Mouse (Mus musculus): ENCODE measurements around the gene Pdpk1.
"Not testable (repeated sequence)": the region's sequence is repeated elsewhere in the genome, so short reads cannot be mapped to it uniquely, and the experiment has no call there.

Gene Pdpk1

DNA sequence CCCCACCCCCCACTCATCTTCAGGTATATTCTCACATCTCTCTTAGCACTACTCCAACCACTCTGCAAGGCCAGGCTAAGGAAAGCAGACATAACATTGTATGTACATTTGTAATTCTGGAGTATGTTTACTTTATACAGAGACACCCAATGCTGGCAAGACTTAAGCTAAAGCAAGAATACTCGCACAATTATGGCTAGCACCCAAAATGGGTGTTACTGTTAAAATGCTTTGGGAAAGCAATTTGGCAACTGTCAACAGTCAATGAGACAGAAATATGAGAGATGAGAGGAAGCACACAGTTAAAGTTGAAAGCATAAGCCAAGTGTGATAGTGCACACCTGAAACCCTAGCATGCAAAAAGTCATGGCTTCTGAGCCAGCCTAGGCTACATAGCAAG, 39.5 kb downstream of the Pdpk1 start:
- no peak for DNase-seq

DNA sequence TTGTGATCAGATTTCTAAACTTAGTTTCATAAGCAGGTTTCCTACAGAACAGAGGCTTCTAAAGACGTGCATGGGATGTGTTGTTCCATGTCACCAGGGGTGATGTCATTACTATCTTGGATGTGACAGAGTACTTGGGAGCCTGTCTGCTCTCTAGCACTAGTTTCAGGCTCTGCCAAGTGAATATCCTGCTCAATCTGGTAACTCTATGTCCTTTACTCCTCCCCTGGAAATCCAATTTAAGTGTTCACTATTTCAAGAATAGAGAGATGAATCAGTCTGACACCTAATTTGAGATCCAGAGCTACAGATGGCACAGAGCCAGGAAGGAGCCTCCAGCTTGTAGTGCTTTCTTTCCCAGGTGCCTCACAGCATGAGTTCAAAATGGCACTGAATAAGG, 41.8 kb downstream of the Pdpk1 start:
- DNase-seq = no peak

DNA sequence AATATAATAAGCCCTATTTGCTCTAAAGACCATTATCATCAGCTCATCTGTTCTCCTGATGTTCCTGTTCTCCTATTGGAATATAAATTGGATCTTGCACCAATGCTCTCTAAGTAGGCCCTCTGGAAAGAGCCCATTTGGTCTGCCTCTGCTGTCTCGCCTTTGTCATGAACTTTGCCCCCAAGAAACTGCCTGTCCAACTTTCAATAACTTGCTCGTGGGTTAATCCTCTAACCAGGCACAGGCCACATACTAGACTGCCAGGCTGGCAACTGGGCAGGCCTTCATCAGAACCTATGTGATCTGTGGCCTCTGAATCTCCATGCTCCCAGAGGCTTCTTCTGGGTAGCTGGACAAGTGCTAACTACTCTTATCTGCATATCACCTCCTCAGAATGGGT, 45.6 kb downstream of the Pdpk1 start:
- no peak for DNase-seq

DNA sequence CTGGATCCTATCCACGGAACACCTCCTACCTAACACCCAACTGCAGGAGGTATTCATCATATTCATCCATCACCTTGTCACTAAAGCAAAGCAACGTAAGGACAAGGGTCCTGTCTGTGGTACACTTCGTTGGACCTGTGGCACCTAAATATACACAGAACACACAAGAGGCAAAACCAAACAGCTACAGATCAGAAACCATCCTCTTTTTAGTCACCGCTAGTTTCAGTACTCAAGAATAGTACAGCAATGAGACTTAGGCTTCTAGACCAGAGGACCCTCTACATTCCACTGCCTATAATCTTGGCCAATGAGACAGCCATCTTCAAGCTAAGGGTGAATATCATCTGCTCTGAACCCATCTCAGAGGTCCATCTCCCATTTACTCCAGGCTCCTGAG, 52.4 kb downstream of the Pdpk1 start:
- no peak for DNase-seq

DNA sequence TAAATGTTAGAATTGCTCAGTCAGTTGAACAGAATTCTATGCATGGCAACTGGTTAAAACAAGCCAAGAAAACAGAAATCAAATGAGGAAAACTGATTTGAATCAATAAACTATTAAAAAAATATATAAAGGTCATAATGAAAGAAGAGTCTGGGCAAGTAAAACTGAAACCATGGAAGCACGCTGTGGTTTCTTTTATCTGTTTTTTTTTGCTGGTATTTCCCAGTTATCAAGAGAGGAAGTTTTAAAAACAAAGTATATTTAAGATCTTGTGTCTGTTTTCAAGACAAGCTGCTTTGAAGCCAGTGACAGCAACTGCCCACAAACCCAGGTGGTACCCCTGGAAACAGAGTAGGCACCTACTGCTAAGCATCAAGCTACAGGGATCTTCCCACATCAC, 60.1 kb downstream of the Pdpk1 start:
- no peak for DNase-seq

DNA sequence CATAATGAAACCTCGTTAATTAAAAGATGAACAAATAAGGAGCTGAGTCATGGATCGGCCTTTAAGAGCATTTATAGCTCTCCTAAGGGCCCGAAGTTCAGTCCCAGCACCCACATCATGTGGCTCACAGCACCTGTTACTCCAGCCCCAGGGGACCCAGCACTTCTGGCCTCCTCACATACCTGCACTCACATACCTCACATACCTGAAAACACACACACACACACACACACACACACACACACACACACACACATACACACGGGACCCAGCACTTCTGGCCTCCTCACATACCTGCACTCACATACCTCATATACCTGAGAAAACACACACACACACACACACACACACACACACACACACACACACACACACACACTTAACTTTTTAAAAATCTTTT, 64.3 kb downstream of the Pdpk1 start:
- not testable (repeated sequence) for DNase-seq

DNA sequence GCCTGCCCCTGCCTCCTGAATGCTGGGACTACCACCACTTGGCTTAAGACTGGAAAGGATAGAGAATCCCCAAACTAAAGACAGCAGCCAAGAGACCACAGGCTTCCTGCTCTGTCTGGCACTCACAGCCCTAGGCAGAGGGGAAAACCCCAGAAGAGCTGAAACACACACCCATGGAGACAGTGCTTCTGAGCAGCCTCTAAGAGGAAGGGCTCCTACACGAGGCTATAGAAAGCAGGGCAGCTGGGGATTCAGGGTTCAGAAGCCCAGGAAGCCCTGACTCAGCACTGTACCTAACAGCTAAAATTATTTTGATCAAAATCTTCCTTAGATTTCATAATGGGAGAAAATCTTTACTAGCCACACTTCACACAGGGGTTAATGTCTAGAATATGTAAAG, 66.1 kb downstream of the Pdpk1 start:
- no peak for DNase-seq

DNA sequence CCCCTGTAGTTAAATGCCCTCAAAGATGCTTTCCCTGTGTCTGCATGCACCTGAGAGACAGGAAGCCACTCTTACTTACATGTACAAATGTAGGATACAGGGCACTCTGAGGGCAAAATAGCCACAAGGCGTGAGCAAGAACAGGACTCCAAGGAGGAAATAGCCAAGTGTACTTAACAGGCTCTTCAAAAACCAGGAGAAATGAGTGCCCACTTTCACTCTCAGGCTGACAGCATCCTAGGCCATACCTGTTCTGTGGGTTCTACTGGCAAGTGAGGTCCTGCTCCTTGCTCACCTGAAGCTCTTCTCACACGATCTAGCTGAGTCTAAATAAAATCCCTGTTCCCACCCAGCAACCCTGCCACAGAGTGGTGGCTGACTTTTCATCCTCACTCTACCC, 73.6 kb downstream of the Pdpk1 start:
- DNase-seq = no peak

DNA sequence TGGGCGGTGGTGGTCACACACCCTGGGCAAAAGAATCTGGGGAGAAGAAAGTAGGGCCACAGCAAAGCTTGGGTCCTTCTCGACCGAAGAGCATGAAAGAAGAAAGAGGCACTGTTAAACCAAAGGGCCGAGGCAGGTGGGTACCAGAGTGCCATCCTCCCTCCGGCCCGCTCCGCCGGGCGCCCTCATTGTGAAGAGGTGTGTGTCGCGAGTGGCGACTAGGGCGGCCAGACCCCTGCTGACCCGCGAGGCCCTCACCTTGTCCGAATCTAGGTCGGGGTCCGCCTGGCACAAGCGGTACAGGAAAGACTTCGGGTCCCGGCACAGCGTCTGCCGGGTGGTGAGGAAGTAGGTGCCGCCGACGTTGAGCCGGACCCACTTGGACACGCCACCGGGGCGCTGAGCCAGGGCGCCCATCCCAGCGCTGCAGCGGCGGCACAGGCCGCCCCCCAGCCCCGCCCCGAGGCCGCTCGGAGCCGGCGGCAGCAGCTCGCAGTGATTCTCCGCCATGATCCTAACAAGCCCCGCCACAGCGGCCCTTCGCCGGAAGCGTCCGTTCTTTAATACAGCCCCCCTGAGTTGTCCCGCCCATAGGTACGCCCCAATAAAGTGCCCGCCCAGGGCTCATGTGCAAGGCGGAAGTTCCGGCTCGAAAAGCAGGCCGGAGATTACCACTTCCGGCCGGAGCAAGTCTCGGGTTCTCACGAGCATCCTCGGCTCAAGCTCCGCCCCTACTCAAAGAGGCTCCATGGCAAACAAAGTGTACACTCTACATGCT, 77.6 kb downstream of the Pdpk1 start, which contains the start of gene Kctd5:
Gene Kctd5 (minus strand): TSS at position 567 of the 778 bp plus-strand sequence.
- DNase-seq = peak; percentile 94

DNA sequence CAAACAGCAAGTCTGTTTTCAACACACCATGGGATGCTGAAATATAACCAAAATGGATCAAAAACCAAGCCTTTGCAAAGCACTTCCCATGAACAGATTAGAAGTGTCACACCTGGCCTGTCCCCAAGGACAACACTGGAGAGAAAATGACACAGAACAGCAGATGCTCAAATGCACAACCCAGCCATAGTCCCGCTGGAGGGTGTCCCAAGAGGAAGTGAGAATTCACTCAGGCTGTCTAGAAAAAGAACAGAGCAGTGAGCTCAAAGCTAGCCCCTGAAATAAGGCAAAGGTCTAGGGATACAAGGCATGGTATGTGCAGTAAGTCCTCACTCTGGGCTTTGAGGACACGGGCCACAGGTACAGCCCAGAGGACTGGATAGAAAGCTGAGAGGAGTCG, 81.2 kb downstream of the Pdpk1 start:
- no peak for DNase-seq

DNA sequence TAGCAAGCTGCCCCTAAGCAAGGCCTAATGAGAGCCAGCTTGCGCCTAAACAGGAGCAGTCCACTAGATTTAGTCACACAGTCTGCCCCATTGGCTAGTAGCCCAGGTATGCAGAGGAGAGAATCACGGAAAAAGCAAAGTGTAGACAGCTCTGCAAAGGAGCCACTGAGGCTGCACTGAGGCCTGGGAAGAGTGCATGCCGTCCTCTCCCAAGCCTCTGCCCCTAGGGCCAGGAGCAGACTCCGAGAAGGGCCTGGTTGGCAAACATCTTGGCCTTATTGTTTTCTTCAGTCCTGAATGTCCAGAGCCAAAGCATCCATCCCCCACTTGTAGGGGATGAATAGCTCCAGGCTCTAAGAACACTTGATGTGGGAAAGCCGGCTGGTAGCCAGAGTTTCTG, 82.5 kb downstream of the Pdpk1 start:
- DNase-seq = no peak

DNA sequence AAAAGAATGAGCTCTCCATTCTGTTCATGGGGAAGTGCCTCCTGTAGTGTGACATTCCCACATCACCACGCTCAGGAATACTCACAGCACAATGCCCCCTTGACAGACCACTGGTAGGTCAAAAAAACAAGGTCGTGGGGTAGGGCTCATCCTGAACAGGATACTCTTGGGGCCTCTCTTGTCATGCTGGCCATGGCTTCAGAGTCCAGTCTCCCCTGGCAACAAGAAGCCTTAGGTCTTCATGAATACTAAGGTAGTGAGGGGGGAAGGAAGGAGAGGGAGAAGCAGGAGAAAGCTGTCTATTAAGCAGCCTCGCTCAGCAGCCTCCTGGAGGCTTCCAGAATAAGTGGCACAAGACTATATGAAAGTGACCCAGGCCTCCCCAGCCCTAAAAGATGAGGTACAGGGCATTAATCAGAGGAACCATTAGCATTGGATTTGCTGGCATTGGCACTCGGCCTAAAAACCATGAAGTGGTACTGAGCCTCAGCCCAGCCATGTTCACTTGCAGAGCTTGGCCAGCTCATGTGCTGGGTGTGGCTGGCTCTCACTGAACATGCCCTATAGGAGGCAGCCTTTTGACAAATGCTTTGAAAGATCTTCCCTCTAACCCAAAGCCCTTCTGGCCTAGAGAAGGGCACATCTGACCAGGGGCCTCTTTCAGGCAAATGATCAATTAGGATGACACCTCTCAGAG, 88.1 kb downstream of the Pdpk1 start:
- no peak for DNase-seq

DNA sequence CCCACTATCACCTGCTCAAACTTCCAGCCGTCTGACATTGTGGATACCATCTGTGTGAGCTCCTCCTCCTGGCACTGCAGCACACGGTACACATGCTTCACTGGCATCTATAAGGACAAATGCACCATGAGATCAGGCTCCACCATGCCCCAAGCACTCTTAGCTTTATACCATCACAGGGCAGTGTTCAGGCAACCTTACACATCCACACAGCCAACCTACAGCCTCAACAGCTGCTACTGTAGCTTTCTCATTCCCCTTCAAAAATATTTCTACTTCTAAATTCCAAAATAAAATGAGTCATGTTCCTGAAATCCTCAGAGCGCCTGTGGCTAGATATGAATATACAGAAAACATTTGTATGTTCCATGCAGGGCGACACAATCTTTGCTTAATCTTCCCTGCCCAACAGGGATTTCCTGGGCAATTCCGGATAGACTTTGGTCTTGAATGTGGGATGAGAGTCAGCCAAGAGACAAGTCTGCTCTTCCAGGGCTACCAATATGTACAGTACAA, 92.9 kb downstream of the Pdpk1 start:
- DNase-seq = no peak

DNA sequence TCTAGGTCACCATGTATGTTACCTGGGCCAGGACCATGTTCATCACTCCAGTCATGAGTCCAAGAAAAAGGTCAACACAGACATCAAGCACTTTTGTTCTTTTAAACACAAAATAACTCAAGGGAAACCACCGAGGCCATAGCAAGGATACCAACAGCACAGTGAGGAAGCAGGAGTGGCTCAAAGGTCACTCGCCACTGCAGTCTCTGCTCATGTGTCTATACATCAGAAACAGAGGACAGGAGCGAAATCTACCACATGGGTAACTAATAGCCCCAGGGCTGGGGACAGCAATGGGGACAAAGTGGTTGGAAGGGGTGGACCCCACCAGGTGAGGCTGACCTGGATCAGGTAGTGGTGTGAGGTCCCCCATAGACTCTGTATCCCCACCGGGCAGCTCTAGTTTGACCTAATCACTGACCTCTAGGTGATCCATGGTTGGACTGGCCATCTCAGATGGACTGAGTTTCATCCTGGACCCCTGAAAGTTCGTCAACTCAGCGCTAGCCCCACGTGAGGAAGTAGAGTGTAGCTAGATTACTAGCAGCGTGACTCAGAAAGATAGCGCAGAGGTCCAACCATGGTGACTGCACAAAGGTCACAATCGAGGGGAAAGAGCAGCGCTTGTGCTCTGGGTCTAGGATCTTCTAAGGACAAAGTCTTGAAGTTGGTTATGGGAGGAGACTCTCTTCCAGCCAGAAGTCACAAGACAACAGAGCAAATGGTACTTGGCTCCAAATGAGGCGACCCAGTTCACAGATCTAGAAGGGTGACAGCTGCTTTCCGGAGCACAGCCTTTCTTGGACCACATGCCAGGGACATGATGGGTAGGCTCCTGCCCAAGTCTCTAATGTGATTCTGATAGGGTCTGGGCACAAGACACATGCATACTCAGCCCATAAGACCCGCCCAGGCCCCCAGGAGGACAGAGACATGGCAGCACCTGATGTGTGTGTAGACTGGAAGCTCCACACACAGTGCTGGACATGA, 93.8 kb downstream of the Pdpk1 start:
- no peak for DNase-seq

DNA sequence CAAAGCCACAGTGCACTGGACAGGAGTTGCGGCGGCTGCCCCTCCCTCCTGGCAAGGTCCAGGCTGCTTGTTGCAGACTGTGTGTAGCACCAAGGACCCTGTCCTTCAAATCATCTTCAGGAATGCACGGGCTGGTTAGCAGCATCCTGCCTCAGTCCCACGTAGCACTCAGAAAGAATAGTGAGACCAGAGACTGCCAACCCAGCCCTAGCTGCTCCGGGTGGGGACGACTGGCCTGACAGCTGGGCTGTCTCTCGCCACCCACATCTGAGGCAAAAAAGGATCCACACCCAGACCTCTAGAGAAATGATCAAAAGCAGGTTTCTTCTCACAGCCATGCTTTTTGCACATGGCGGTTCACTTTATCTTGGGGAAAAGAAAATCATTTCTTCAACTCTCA, 101.7 kb downstream of the Pdpk1 start:
- DNase-seq = no peak

DNA sequence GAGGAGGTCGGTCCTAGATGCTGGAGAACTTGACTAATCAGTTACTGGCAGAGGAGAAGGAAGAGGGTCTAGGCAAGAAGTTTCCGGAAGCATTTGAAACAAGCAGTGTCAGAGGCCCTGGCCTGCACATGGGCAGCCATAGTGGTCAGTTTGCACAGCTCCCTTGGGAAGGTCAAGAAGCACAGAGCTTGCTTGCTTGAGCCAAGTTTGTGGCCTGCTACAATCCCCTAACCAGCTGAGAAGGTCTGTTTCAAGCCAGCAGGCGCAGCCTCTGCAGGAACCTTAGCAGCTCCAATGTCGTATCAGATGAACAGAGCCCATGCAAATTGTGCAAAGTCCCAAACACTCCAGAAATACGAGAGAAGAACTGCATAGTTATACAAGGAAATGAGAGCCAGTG, 102.7 kb downstream of the Pdpk1 start:
- DNase-seq = no peak

DNA sequence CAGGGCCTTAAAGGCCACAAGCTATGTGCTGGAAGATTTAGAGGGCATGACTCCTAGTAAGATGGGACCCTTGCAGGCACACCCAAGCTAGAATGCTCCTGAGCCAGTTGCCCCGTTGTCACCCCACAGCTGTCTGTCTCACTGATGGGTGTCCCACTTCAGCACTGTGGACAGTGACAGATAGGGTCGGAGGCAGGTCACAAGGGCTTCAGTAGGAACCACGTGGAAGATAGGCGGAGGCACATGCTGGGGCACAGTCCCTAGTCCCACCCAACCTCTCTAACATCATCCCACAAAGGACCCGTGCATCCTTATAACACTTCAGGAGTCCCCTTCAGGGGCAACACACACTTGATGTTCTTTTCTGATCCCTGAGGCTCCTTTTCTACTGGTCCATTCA, 104.7 kb downstream of the Pdpk1 start:
- no peak for DNase-seq

DNA sequence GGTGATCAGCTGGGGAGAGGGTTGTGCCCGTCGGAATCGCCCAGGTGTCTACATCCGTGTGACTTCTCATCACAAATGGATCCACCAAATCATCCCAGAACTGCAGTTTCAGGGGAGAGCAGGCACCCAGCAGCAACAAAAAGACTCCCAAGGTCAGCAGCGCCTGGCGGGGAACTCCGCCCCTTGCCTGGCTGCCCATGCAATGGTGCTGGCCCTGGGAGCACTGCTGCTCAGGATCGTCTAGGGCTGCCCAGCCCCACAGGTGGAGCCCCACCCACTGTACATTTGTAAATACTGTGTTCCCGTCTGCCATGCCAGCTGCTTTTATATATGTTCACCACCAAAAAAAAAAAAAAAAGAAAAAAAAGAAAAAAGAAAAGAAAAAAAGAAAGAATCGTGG, 105.1 kb downstream of the Pdpk1 start:
- no peak for DNase-seq

DNA sequence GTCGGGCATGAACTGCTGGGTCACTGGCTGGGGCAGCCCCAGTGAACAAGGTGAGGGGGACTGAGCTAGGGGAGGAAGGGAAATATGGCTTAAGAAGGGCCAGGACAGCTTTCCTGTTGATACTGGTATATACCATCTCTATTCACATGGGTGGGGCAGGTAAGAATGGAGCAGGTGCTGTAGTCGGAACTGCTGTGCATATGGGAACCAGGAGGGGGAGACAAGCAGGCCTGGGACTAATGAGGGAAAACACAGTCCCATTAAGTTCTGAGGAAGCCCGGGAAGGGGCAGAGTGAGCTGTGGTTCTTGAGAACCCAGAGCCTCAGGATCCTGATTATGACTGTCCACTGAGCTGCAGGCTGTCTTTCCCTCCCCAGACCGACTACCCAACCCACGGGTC, 106.2 kb downstream of the Pdpk1 start:
- DNase-seq = no peak

DNA sequence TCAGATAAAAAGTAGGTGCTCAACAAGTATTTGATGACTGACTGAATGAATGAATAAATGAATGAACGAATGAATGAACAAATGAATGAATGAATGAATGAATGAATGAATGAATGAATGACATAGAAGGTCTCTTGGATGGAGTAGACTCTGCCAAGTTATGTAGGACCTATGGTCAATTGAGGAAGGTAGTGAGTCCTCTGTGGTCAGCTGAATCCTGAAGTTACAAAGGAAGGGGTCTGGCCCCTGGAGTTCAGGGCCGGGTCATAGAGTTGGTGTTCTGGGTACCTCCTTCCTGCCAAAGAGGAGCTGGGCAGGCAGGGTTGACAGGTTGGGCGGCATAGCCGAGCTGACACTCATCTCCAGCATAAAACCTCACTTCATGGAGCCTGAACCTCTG, 112.9 kb downstream of the Pdpk1 start, which contains the start of gene Prss27:
Gene Prss27 (plus strand): TSS at position 301 of the 400 bp plus-strand sequence.
- DNase-seq = no peak

DNA sequence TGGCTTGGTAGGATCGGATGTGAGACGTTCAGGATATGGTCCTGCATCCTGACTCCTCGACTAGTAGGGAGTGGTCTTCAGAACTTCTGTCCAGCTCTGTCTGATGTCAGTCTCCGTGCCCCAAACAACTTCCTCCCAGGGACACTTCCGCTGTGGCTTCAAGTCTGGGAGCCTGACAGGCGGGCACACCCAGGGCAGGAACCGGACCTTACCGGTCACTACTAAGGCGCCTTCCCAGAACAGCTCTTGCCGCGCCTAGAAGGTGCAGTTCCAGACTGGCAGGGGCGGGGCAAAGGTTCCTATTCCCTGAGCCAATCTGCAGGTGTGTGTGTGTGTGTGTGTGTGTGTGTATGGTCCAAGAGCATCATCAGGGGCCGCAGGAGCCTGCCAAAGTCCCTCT, 113.4 kb downstream of the Pdpk1 start:
- DNase-seq = no peak

DNA sequence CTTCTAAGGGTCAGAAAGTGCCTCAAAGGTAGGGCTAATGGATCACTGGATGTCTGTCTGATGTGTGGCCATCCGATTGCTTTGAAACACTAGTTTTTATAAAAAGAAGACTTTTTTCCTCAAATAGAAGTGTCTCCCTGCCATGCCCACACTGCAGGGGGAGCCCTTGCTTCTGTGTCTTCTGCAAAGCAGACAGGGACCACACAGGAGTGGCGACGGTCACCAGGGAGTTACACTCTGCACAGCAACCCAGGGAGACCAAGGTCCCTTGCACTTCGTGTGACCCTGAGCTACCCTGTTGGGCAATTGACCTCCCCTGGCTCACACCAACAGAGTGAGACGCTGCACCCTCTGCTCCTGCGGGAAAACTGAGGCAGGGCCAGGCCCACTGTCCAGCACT, 113.8 kb downstream of the Pdpk1 start:
- no peak for DNase-seq

DNA sequence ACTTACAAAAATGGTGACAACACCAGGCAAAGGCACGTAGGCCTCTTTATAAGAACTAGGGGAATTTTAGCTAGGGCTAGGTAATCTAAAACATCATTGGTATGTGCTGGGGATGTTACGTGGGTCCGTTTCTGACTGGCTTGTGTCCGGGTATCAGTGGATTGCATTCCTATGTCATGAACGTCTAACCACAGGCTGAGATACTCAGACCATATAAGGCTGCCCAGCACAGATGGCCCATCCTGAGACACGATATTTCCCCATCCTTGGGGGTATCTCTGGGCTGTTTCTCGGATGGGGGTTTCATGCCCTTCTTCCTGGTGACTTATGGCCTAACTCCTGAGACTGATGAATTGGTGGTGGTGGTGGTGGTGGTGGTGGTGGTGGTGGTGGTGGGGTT, 115.6 kb downstream of the Pdpk1 start:
- no peak for DNase-seq

All from liver (tissue).